Mouse (Mus musculus): ENCODE measurements around the gene Sit1. TPM values are rescaled to one million over a fixed set of nuclear protein-coding genes. Genes with fewer than 3 reads are reported as not detected.
"Not testable (repeated sequence)": the region's sequence is repeated elsewhere in the genome, so short reads cannot be mapped to it uniquely, and the experiment has no call there.

Sit1 gene
- polyA plus RNA-seq, 1 experiment from 2014 or later: not detected

DNA sequence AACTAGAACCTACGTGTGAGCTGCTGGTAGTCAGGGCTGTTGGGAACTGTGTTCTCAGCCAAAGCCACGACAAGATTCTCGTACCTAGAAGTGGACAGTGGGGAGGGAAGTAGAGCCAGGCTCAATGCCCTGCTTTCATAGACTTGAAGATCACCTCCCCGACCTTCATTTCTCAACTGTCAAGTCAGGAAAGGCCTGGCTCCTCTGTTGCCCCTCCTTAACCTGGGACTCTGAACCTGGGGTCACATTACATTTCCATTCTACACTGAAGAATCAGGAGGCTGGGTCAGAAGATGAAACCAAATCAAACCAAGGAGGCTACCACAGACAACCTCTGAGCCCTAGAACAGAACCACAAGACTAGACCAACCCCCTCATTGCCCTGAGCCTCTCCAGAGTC, 14.4 kb upstream of the Sit1 start:
- Histone ChIP-seq H3K9ac (peak overlapping the region; percentile 65; the same call in 1 of the 2 replicates), H3K36me3 (replicated peaks) (peaks cover 28% of the 10 kb centered on the region; the same call in 1 of the 2 replicates), H3K27me3 (peaks cover 14% of the 10 kb centered on the region), H3K27ac (no peak overlapping the region), H3K4me3 (replicated peaks) (peak overlapping the region; percentile 59), H3K4me2 (peak overlapping the region; percentile 68), H3K4me1 (peaks cover 49% of the 10 kb centered on the region), H3K9me3 (no peaks in the 10 kb centered on the region)
- 81% methylated on average over 4 of the region's 4 CpGs for WGBS
- ATAC-seq (ENCODE audit: low FRiP score): no peak

DNA sequence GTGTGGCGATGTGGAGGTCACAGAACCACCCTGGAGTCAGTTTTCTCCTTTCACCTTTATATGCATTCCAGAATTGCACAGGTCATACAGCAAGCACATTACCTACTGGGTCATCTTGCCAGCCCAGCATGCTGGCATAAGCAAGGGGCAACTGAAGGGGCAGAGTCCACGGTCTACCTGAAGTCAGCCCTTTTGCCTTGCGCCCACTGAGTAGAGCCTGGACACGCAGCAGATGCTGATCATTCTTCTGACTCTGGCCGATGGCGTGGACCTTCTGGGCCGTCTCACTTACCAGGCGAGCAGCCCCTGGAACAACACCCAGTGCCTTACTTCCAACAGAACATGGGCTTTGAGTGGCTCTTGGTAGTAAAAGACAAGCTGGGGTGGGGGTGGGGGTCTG, 13.9 kb upstream of the Sit1 start:
- peaks cover 28% of the 10 kb centered on the region; the same call in 1 of the 2 replicates for H3K36me3 ChIP-seq (replicated peaks)
- ATAC-seq (ENCODE audit: low FRiP score): no peak
- no peaks in the 10 kb centered on the region for H3K9me3 ChIP-seq
- no peak overlapping the region for H3K4me3 ChIP-seq (replicated peaks)
- H3K4me2 ChIP-seq: peak overlapping the region; percentile 68
- H3K4me1 ChIP-seq: peaks cover 49% of the 10 kb centered on the region
- peaks cover 14% of the 10 kb centered on the region for H3K27me3 ChIP-seq
- no peak overlapping the region for H3K27ac ChIP-seq
- 88% methylated on average over 8 of the region's 8 CpGs for WGBS
- H3K9ac ChIP-seq: no peak overlapping the region

DNA sequence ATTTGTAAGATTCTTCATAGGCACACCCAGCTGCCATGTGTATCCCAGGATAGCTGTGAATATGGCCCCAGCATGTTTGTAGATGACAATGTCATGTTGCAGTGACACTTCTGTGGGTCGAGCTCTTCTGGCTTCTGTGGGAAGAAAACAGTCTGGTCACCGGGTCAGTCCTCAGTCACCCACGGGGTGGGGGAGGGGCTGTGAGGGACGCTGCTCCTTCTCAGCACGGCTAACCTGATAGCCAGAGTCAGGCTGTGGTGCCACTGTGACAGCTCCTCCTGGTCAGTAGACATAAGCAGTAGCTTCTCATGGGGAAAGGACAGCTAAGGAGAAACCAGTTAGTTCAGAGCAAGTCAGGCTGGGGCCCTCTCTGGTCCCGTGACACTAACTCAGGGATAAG, 13.1 kb upstream of the Sit1 start:
- no peak for ATAC-seq (ENCODE audit: low FRiP score)
- H3K9me3 ChIP-seq: no peaks in the 10 kb centered on the region
- H3K4me2 ChIP-seq: no peak overlapping the region
- no peak overlapping the region for H3K4me3 ChIP-seq (replicated peaks)
- H3K27ac ChIP-seq: no peak overlapping the region
- peaks cover 28% of the 10 kb centered on the region; the same call in 1 of the 2 replicates for H3K36me3 ChIP-seq (replicated peaks)
- H3K4me1 ChIP-seq: peaks cover 49% of the 10 kb centered on the region
- WGBS: 48% methylated on average over 6 of the region's 6 CpGs
- H3K27me3 ChIP-seq: peaks cover 8% of the 10 kb centered on the region; the same call in 1 of the 2 replicates
- no peak overlapping the region for H3K9ac ChIP-seq

DNA sequence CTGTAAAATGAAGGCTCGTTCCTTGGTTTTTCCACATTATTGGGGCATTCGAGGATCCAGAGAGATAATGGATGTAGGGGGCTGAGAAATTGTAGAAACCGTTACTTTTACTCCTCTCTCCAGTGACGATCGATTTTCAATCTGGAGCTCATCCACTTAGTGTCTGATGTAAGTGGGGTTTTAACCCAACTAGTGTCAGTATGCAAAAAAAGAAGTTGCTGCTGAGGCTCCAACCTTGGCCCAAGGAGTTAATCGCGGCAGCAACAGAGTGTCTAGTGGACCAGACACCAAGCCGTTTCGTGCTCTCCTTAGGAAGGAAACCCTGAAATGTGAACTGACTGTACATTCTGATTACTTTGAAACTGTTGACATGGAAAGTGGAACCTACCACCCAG, 10.3 kb upstream of the Sit1 start:
- H3K4me3 ChIP-seq (replicated peaks): peak overlapping the region; percentile 72
- H3K36me3 ChIP-seq (replicated peaks): peaks cover 28% of the 10 kb centered on the region; the same call in 1 of the 2 replicates
- peaks cover 3% of the 10 kb centered on the region; the same call in 1 of the 2 replicates for H3K27me3 ChIP-seq
- no peak for ATAC-seq (ENCODE audit: low FRiP score)
- H3K4me2 ChIP-seq: peak overlapping the region; percentile 60
- peak overlapping the region; percentile 93 for H3K27ac ChIP-seq
- H3K4me1 ChIP-seq: peaks cover 41% of the 10 kb centered on the region
- peak overlapping the region; percentile 79 for H3K9ac ChIP-seq
- 3% methylated on average over 9 of the region's 9 CpGs for WGBS
- no peaks in the 10 kb centered on the region for H3K9me3 ChIP-seq

DNA sequence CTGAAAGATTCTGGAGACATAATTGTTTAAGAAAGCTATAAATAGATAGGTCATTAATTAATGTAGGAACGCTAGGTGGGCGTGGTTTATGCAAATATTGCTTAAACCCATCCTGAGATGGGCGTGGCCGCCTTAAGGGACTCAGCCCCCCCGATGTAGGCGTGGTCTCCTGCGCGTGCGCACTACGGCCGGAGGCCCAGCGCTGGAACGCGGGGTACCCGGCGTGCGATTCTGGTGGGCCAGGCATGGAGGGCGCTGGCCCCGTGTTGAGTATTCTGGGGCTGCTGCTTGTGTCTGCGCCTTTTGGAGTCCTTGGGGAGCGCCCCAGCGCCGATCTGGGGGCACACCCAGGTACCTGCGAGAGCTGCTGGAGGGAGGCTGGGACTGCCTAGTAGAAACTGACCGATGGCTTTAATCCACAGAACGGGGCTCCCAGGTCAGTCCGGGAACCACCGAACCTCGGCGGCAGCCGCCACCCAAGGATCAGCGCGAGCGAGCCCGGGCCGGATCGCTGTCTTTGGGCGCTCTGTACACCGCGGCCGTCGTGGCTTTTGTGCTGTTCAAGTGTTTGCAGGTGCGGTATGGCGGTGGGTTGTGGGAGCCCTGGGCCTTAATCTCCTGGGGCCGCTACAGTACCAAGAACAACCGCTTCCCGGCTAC, 9.8 kb upstream of the Sit1 start:
- peak overlapping the region; percentile 93 for H3K27ac ChIP-seq
- peaks cover 36% of the 10 kb centered on the region for H3K4me1 ChIP-seq
- under 1% methylated on average over 47 of the region's 47 CpGs for WGBS
- peak; percentile 91 for ATAC-seq (ENCODE audit: low FRiP score)
- peak overlapping the region; percentile 60 for H3K4me2 ChIP-seq
- peak overlapping the region; percentile 79 for H3K9ac ChIP-seq
- H3K27me3 ChIP-seq: peaks cover 3% of the 10 kb centered on the region; the same call in 1 of the 2 replicates
- no peaks in the 10 kb centered on the region for H3K9me3 ChIP-seq
- peak overlapping the region; percentile 72 for H3K4me3 ChIP-seq (replicated peaks)
- peaks cover 28% of the 10 kb centered on the region; the same call in 1 of the 2 replicates for H3K36me3 ChIP-seq (replicated peaks)

DNA sequence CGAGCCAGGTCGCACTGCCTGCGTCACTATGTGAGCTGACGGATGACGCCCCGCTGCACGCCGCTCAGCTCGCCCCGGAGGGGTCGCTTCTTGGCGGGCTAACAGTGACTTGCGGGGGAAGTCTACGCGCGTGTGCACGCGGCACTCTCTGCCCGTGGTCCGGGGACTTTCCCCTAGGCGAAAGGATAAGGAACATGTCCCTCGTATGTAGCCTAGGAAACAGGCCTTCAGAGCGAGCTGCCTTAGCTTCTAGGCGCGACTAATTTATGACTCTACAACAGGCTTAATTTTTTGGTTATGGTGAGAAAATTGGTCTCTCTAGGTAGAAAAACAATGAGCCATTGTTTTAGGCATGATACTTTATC, 9.3 kb upstream of the Sit1 start, which contains the start of gene Ccdc107:
Ccdc107 (plus strand) TSS at position 80 of the 365 bp plus-strand sequence.
- peak within 1 kb of the TSS; percentile 93 for H3K27ac ChIP-seq
- ATAC-seq (ENCODE audit: low FRiP score): peak; percentile 98
- H3K4me1 ChIP-seq: peaks cover 31% of the 10 kb centered on the region
- H3K9ac ChIP-seq: peak within 1 kb of the TSS; percentile 79
- H3K27me3 ChIP-seq: peaks cover 3% of the 10 kb centered on the region; the same call in 1 of the 2 replicates
- peaks cover 26% of the 10 kb centered on the region; the same call in 1 of the 2 replicates for H3K36me3 ChIP-seq (replicated peaks)
- under 1% methylated on average over 25 of the region's 25 CpGs for WGBS
- peak within 1 kb of the TSS; percentile 72 for H3K4me3 ChIP-seq (replicated peaks)
- peak within 1 kb of the TSS; percentile 60 for H3K4me2 ChIP-seq
- H3K9me3 ChIP-seq: no peaks in the 10 kb centered on the region

DNA sequence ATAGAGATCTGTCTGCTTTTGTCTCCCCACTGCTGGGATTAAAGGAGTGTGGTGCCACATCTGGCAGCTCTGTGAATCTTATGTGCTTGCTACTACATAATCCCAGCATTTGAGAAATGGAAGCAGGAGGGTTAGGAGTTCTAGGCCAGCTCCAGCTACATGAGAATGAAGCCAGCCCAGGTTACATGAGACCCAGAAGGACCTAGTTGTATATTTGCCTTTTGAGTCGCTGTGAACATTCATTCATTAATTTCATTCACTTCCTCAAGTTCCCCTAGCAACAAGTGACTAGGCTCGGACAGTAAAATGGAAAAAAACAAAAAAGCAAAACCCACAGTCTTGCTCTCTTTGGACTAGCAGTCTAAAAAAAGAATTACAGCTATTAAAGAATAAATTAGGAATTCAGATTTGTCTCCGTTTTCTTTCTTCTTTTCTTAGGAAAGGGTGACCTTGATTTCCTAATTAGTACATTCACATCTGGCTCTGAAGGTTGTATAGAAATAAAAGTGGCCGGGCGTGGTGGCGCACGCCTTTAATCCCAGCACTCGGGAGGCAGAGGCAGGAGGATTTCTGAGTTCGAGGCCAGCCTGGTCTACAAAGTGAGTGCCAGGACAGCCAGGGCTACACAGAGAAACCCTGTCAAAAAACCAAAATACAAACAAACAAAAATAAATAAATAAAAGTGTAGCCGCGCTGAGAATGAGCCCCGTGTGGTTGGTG, 8.7 kb upstream of the Sit1 start:
- Histone ChIP-seq H3K4me1 (peaks cover 25% of the 10 kb centered on the region), H3K4me2 (peak overlapping the region; percentile 60), H3K9ac (no peak overlapping the region), H3K27ac (peak overlapping the region; percentile 25), H3K4me3 (replicated peaks) (peak overlapping the region; percentile 72), H3K9me3 (no peaks in the 10 kb centered on the region), H3K36me3 (replicated peaks) (peaks cover 21% of the 10 kb centered on the region; the same call in 1 of the 2 replicates), H3K27me3 (peaks cover 3% of the 10 kb centered on the region; the same call in 1 of the 2 replicates)
- 45% methylated on average over 12 of the region's 12 CpGs for WGBS
- ATAC-seq (ENCODE audit: low FRiP score): no peak

DNA sequence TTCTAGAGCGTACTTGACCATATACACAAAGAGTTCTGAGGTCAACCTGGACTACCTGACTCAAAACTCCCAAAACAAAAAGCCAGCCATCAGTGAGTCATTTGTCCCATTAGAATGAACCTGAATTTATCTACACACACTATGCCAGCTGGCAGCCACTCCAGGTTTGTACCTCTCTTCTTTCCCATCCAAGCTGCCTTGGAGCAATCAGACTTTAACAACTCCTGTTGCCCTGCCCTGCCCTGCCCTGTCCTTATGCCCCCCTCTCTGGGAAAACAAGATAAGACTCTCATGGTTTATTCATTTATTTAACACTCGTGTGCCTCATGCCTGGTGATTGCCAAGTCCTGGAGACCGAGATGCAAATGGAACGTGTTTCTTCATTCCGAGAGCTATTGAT, 7.3 kb upstream of the Sit1 start:
- 87% methylated on average over 5 of the region's 5 CpGs for WGBS
- Histone ChIP-seq H3K9me3 (no peaks in the 10 kb centered on the region), H3K36me3 (replicated peaks) (peaks cover 8% of the 10 kb centered on the region; the same call in 1 of the 2 replicates), H3K27me3 (no peaks in the 10 kb centered on the region; the same call in 1 of the 2 replicates), H3K9ac (no peak overlapping the region), H3K4me3 (replicated peaks) (no peak overlapping the region), H3K27ac (no peak overlapping the region), H3K4me2 (no peak overlapping the region), H3K4me1 (peaks cover 15% of the 10 kb centered on the region)
- ATAC-seq (ENCODE audit: low FRiP score): no peak

DNA sequence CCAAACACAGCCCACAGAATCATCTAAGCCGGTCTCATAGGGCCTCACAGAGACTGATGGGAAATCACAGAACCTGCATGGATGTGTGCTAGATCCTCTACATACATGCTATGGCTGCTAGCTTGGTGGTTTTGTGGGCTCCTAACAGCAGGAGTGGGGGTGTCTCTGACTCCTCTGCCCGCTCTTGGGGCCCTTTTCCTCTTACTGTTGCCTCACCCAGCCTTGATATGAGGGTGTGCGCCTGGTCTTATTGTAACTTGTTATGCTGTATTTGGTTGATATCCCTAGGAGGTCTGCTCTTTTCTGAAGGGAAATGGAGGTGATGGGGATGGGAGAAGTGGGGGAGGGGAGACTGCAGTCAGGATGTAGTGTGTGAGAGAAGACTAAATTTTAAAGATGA, 6.1 kb upstream of the Sit1 start:
- Histone ChIP-seq H3K4me2 (no peak overlapping the region), H3K4me1 (peaks cover 8% of the 10 kb centered on the region), H3K27me3 (no peaks in the 10 kb centered on the region), H3K4me3 (replicated peaks) (no peak overlapping the region), H3K9me3 (no peaks in the 10 kb centered on the region), H3K27ac (no peak overlapping the region), H3K9ac (no peak overlapping the region), H3K36me3 (replicated peaks) (no peaks in the 10 kb centered on the region)
- WGBS: 90% methylated on average over 3 of the region's 3 CpGs
- no peak for ATAC-seq (ENCODE audit: low FRiP score)

DNA sequence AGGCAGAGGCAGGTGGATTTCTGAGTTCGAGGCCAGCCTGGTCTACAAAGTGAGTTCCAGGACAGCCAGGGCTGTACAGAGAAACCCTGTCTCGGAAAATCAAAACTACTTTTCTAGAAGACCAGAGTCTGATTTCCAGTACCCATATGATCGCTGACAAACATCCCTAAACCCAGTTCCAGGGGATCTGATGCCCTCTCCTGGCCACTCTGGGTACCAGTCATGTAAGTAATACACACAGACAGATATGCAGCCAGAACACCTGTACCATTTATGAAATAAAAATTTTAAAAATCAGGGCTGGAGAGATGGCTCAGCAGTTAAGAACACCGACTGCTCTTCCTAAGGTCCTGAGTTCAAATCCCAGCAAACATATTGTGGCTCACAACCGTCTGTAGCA, 2.1 kb upstream of the Sit1 start:
- 88% methylated on average over 5 of the region's 5 CpGs for WGBS
- not testable (repeated sequence) for H3K9ac ChIP-seq; ATAC-seq (ENCODE audit: low FRiP score)

DNA sequence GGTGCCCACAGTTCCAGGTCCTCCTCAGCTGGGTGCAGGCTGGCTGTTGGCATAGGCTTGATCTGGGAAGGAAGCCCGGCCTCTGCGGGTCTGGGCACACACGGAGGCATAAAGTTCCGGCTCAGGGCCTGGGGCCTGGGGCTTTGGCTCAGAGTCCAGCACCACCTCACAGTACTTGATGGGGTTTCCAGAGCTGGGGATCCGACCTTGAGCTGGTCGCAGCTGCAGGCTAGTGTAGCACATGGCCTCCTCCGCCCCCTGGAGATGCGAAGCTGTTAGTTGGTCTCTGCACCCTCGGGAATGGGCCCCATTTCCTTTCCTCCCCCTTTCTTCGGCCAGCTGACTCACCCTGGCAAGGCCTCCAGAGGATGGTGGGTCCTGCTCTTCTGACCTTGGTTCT, 943 bp downstream of the Sit1 start:
- Histone ChIP-seq H3K36me3 (replicated peaks) (no peaks in the 10 kb centered on the region), H3K4me2 (no peak overlapping the region), H3K9me3 (no peaks in the 10 kb centered on the region), H3K4me3 (replicated peaks) (no peak overlapping the region), H3K4me1 (0 out of 2 replicates have a peak, but pooled peaks cover 4% of the 10 kb centered on the region), H3K27ac (no peak overlapping the region), H3K9ac (no peak overlapping the region), H3K27me3 (no peaks in the 10 kb centered on the region)
- whole genome bisulfite sequencing: 75% methylated on average over 10 of the region's 10 CpGs
- no peak for ATAC-seq (ENCODE audit: low FRiP score)

More for the DNA sequence above, 2.1 kb upstream of the Sit1 start:
- H3K27me3 ChIP-seq; H3K4me2 ChIP-seq; H3K9me3 ChIP-seq; H3K36me3 ChIP-seq (replicated peaks); H3K27ac ChIP-seq; H3K4me3 ChIP-seq (replicated peaks); H3K4me1 ChIP-seq: not testable (repeated sequence)

DNA sequence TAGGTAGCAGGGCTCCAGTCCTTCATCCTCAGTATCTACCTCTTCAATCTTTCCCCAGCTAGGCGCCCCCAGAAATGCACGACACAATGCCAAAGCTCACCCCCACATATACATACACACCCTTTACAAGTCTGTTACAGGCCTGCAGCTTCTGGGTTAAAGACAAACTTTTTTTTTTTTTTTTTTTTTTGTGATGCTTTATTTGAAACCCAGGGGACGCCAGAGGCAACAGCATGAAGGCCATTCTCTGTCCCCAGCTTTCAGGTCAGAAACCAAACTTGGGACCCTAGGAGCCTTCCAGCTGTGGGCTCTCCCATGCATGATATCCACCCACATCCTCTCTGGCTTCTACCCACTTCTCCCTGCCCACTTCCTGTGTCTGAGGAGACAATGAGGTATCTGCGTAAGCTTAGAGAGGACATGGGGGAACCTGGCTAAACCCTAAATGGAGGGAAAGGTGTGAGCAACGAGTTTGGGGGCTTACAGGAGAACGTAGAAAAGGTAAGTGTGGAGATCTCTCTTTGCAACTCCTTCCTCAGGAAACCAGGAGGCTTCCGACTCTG, 1.6 kb downstream of the Sit1 start:
- 0 out of 2 replicates have a peak, but pooled peaks cover 4% of the 10 kb centered on the region for H3K4me1 ChIP-seq
- no peak for ATAC-seq (ENCODE audit: low FRiP score)
- H3K4me2 ChIP-seq: no peak overlapping the region
- H3K27ac ChIP-seq: no peak overlapping the region
- H3K9me3 ChIP-seq: no peaks in the 10 kb centered on the region
- 76% methylated on average over 7 of the region's 7 CpGs for WGBS
- no peaks in the 10 kb centered on the region for H3K27me3 ChIP-seq
- H3K4me3 ChIP-seq (replicated peaks): no peak overlapping the region
- no peak overlapping the region for H3K9ac ChIP-seq
- no peaks in the 10 kb centered on the region for H3K36me3 ChIP-seq (replicated peaks)
